Mouse (Mus musculus) urinary bladder, adult 2 months (tissue): Measurements from ENCODE around the gene Cspg4. TPM values are rescaled to one million over a fixed set of nuclear protein-coding genes. Genes with fewer than 3 reads are reported as not detected.

ENCODE experiments used
- DNase-seq: peaks from one replicate; pipeline ENCODE4 v3.0.0; 2022; ENCODE audit warnings: low spot score
- polyA plus RNA-seq: library from polyadenylated mRNA; depleted of rRNA; stranded (reverse); fragments of >200 nt; gene quantifications from 2 replicates; pipeline ENCODE4 v1.2.3, GENCODE M21; 2012; rRNA removed

Cspg4 gene
- polyA plus RNA-seq, result 27.7 and 39.1 TPM in 2 replicates

DNA sequence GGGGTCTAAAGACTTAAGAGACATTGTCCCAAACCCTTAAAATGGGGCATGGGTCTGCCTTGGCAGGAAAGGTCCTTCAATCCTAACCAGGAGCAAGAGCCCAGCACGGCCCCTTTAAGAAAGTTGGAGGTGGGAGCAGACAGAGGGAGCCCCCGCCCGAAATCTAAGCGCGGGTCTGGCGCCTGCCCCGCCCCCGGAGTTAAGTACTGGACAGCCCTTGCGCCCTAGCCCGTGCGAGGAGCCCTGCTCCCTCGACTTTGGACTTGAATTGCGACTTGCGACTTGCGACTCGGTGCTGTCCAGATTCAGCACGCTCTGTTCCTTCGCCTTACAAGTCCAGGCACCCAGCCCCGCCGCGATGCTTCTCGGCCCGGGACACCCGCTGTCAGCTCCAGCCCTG lies at the start of gene Cspg4:
Gene Cspg4 (plus strand): TSS at position 202 of the 400 bp plus-strand sequence.
- no peak for DNase-seq

DNA sequence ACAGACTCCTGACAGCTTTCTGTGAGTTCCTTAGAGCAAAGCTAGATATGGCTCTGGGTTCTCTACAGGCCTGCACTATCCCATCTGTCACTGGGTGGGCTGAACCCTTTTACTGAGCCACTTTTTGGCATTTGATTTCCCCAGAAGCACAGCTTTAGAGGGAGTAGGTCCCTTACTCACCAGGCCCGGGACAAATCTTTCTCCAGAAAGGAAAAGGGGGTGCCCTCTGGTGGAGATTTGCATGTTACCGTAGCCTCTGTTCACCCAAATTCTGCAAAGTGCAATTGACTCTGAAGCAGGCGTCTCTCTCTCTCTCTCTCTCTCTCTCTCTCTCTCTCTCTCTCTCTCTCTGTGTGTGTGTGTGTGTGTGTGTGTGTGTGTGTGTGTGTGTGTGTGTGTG lies 39.9 kb upstream of the Cspg4 start:
- no peak for DNase-seq

DNA sequence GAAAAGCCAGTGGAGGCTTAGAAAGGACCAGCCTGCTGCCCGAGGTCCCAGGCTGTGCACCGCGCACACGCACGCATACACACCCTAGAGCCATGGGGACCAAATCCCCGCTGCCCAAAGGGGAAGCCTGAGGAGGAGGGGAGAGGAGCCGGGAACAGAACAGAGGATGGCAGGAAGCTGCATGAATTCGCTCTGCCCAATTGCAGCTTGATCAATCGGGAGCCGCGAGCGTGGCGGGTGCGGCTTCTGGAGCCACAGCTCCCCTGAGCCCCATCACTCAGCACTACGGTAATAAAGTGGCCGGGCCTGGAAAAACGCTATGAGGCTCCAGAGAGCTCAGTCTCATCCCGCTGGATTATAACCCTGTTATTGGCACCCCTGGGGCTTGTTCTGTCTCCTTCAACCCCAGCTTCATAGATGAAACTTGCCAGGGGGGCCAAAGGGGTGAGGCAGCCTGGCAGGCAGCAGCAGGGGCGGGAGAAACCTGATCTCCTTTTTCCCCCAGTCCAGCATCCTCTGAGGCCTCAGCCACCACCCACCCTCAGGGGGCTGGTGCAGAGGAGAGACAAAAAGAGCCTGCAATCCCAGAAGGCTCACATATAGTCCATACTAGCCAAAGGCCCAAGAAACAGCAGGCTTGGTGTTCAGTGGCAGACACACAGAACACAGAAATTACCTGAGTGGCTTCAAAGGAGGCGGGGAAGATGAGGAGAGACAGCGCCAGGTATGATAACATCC lies 39.2 kb upstream of the Cspg4 start:
- no peak for DNase-seq

GRCm38 (mm10) chr9:56828146-56828545 lies 36.7 kb upstream of the Cspg4 start:
- DNase-seq, result no peak

DNA sequence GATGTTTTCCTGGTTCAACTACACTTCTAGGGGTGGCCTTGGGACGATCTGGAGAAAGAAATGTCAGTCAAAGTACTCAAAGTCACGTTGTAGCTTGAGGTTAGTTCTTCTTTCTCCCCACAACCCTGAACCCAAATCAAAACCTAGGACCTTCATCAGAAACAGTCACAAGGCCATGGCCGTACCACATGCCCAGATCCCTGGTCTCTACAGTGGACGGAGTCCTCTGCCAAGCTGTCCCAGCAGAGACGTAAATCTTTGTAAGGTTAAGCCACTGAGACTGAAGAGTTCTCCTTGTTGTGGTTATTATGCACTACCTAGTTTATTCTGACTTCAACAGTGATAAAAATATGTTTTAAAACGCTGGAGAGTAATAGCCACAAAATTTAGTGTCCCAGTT lies 36.0 kb upstream of the Cspg4 start:
- no peak for DNase-seq

DNA sequence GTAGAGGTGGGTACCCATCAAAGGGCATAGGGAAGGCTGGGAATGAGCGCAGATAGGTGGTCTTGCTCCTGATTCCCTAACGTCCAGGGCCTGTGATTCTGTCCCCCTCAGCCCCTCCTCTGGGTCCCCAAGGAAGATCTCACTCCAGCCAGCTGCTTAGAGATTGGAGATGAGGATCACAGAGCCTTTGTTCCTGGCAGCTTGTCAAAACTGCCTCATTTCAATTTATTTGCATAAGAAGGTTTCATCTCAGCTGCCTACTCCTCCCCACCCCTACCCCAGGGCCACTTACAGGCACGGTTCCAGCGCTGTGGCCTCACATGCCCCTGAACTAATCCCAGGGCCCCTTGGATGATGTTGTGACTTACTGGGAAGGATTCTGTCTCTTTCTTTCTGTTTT lies 34.7 kb upstream of the Cspg4 start:
- DNase-seq, result no peak

DNA sequence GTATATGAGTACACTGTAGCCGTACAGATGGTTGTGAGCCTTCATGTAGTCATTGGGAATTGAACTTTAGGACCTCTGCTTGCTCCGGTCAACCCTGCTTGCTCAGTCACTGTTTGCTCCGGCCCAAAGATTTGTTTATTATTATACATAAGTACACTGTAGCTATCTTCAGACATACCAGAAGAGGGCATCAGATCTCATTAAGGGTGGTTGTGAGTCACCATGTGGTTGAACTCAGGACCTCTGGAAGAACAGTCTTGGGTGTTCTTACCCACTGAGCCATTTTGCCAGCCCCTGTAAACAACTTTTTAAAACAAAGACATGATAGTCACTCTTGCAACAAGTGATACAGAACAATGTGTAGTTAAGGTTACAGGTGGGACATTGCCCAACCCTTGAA lies 32.9 kb upstream of the Cspg4 start:
- DNase-seq, result no peak

- DNase-seq, result no peak
These were observed 31.9 kb upstream of the Cspg4 start for GRCm38 (mm10) chr9:56832900-56833299.

GRCm38 (mm10) chr9:56835152-56835551 lies 29.7 kb upstream of the Cspg4 start:
- DNase-seq, result no peak

DNA sequence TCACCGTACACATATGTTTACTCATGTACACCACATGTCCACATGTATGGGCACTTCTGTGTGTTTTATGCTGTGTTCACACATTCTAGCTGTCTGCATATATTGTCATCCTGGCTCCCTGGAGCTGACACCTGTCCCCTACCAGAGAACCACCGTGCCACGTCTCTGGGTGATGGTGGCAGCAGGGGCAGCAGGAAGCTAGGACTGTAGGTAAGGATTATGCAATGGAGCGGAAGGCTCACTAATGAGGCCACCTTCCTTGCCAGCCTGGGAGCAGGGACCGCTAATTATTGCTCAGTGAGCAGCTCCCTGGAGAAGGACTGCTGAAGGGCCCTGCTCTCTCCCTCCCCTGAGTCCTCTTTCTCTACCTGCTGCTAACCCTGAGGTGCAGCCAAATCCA lies 24.1 kb upstream of the Cspg4 start:
- DNase-seq, result no peak

- no peak for DNase-seq
These were observed 23.0 kb upstream of the Cspg4 start for GRCm38 (mm10) chr9:56841864-56842263.

- DNase-seq, result no peak
These were observed 22.5 kb upstream of the Cspg4 start for GRCm38 (mm10) chr9:56842303-56842719.

DNA sequence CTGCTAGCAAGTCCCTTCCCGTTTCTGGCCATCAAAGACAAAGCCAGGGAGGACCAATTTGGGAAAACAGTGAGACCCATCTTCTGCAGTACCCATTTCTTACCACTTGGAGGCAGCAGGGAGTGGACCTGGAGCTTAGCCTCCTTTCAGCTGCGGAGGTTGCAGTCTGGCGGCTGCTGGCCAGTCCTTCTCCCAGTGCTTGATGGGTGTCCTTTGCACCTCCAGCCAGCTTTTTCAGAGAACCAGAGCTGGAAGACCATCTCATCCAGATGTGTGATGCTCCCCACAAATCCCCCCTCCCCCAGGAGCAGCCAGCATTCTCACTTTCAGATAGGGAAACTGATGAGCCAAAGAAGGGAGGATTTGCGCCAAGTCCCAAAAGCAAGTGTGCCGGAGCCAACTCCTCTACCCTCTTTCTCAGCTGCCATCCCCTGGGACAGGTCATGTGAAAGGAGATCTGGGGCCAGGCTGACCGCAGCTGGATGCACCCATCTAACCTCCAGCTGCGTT lies 21.1 kb upstream of the Cspg4 start:
- no peak for DNase-seq

- DNase-seq, result no peak
These were observed 20.2 kb upstream of the Cspg4 start for GRCm38 (mm10) chr9:56844644-56845043.

- DNase-seq, result no peak
These were observed 17.3 kb upstream of the Cspg4 start for GRCm38 (mm10) chr9:56847523-56847922.

- no peak for DNase-seq
These were observed 14.5 kb upstream of the Cspg4 start for GRCm38 (mm10) chr9:56850128-56850904.

DNA sequence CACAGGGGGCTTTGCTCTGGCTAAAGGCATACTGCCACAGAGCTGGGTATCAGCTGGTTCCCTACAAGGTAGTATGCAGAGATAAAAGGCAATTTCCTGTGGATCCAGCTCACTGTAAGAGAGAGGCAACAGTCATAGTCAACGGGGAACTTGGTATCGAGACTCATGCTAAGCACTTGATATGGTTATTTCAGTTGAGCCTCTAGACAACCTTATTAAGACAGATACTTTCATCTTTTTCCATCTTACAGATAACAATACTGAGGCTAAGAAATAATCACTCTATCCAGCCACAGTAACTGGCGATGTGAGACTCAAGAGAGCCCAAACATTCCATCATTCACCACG lies 14.0 kb upstream of the Cspg4 start:
- DNase-seq, result no peak

GRCm38 (mm10) chr9:56851778-56852177 lies 13.1 kb upstream of the Cspg4 start:
- DNase-seq, result no peak

- DNase-seq, result no peak
These were observed 7.4 kb upstream of the Cspg4 start for GRCm38 (mm10) chr9:56857463-56857862.

- DNase-seq, result no peak
These were observed 4.8 kb upstream of the Cspg4 start for GRCm38 (mm10) chr9:56860035-56860434.

GRCm38 (mm10) chr9:56860486-56861269 lies 4.2 kb upstream of the Cspg4 start:
- no peak for DNase-seq

DNA sequence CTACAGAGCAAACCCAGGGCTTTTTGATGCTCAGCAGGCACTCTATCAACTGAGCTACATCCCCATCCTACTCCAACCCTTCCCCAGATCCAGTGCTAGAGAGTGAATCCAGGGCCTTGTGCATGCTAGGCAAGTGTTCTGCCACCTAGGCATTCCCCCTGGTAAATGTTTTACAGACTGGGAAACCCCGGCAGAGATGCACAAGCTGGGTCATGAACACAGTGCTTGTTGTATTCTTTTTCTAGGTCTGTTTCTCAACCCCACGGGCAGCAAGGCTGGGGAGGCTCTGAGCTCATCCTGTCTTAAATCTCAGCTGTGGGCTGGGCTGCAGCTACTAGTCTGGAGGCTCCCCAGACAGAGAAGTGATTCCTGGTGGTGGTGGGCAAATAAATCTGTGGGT lies 2.0 kb upstream of the Cspg4 start:
- DNase-seq, result no peak
